Mouse (Mus musculus) liver, embryonic 16.5 days (tissue): ENCODE measurements around the gene Mief1. TPM values are rescaled to one million over a fixed set of nuclear protein-coding genes. Genes with fewer than 3 reads are reported as not detected.

ENCODE experiments used
- ATAC-seq: fragments of 200-750 bp; cut with Nextera tagmentation; 2 replicates; pipeline ENCODE4 v1.8.0; 2017; ENCODE audit warnings: low read depth, mild to moderate bottlenecking, moderate number of reproducible peaks, moderate library complexity
- H3K27ac ChIP-seq: fragments of 300-500 bp; sonication (generic); 2 replicates; pipeline ENCODE4 v1.5.1; 2014; ENCODE audit warnings: mild to moderate bottlenecking, low read length
- H3K27me3 ChIP-seq: fragments of 300-500 bp; sonication (generic); 2 replicates; pipeline ENCODE4 v1.6.1; 2014; ENCODE audit warnings: low read depth, low read length, mixed read lengths; ENCODE audit not compliant: control insufficient read depth, insufficient read depth
- H3K36me3 ChIP-seq: fragments of 300-500 bp; sonication (generic); 2 replicates; pipeline ENCODE4 v1.6.1; 2014; ENCODE audit warnings: mild to moderate bottlenecking; ENCODE audit not compliant: control insufficient read depth, insufficient read depth
- H3K4me1 ChIP-seq: fragments of 300-500 bp; sonication (generic); 2 replicates; pipeline ENCODE4 v1.6.1; 2014; ENCODE audit warnings: low read depth, low read length, mixed read lengths; ENCODE audit not compliant: control insufficient read depth
- H3K4me2 ChIP-seq: fragments of 300-500 bp; sonication (generic); 2 replicates; pipeline ENCODE4 v1.6.1; 2014; ENCODE audit warnings: low read depth, low read length, mixed read lengths
- H3K4me3 ChIP-seq: fragments of 300-500 bp; sonication (generic); 2 replicates; pipeline ENCODE4 v1.5.1; 2014; ENCODE audit warnings: low read depth, mild to moderate bottlenecking, low read length
- H3K9ac ChIP-seq: fragments of 300-500 bp; sonication (generic); 2 replicates; pipeline ENCODE4 v1.6.1; 2014; ENCODE audit warnings: low read depth, low read length
- H3K9me3 ChIP-seq: fragments of 300-500 bp; sonication (generic); replicated peaks from 2 replicates; pipeline ENCODE4 v1.6.1; 2016; ENCODE audit warnings: low read length; ENCODE audit not compliant: control insufficient read depth
- WGBS: fragments of 180-500 bp; shearing (Covaris S2); extraction: QIAGEN DNeasy Blood & Tissue Kit; methylation state at CpG from one replicate; pipeline ENCODE4 v1.1.7; 2014; ENCODE audit not compliant: insufficient replicate concordance; 5-methylcytosine and 5-hydroxymethylcytosine counted together
- polyA plus RNA-seq: library from polyadenylated mRNA; unstranded; fragments of >200 nt; fragmentation: Nextera tagmentation; extraction: Ambion mirVana; gene quantifications from 2 replicates; pipeline ENCODE4 v1.2.1, GENCODE M21; 2015

Gene Mief1
- 14.4 and 16.0 TPM in 2 replicates for polyA plus RNA-seq

- H3K4me2 ChIP-seq = peak within 1 kb of the TSS; percentile 86
- H3K4me1 ChIP-seq = peaks cover 23% of the 10 kb centered on the region
Observed at GRCm38 (mm10) chr15:80233733-80234509, at the start of gene Mief1. Gene Mief1, plus strand, starts transcription at chr15:80234018.

DNA sequence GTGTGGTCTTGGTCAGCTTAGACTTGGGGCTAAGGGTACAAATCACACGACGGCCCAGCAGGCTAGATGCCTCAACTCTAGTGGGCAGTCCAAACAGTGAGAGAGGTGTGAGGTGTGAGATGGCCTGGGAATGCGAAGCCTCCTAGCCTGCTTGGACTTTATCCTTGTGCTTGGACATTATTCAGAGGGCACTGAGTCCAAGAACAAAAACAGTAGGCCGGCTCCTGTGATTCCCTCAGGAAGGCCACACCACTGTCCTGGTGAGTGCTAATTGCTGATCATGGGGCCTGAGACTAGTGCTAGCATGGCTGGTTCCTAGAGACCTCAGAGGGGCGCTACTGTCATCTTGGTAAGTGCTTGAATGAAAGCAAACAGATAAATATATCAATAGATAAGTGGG lies 44.9 kb upstream of the Mief1 start:
- WGBS = 53% methylated on average over 5 of the region's 5 CpGs
- no peak for ATAC-seq
- H3K27ac ChIP-seq = no peak overlapping the region

More at GRCm38 (mm10) chr15:80233733-80234509, at the start of gene Mief1:
- Histone ChIP-seq H3K4me3 (peak within 1 kb of the TSS; percentile 95), H3K27me3 (no peaks in the 10 kb centered on the region), H3K36me3 (peaks cover 24% of the 10 kb centered on the region), H3K9ac (peak within 1 kb of the TSS; percentile 92), H3K9me3 (no peaks in the 10 kb centered on the region), H3K27ac (peak within 1 kb of the TSS; percentile 93)
- ATAC-seq = peak; percentile 97
- under 1% methylated on average over 65 of the region's 67 CpGs for WGBS

DNA sequence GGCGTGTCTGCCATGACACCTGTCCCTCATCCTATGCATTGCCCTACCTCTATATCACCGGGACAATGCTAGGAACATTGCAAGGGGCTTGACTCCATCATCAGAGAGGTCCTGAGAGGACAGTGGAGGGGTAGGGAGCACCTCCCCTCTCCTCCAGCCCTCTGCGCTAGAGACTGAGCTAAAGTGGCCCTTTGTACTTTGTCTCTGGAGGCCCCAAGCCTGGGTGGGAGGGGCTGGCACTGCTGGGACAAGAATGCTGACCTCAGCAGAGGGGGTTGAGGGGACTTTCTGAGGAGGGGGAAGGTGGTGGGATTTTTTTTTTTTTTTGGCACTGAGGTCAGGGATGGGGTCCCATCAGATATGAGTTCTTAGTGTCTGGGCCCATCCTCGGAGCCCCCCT lies 43.7 kb upstream of the Mief1 start:
- no peak overlapping the region for H3K27ac ChIP-seq
- H3K9ac ChIP-seq = no peak overlapping the region
- H3K4me3 ChIP-seq = no peak overlapping the region
- peaks cover 9% of the 10 kb centered on the region for H3K4me1 ChIP-seq
- H3K27me3 ChIP-seq = no peaks in the 10 kb centered on the region
- peak; percentile 45; the same call in 1 of the 2 replicates for ATAC-seq
- H3K9me3 ChIP-seq = no peaks in the 10 kb centered on the region
- no peak overlapping the region for H3K4me2 ChIP-seq
- 64% methylated on average over 4 of the region's 4 CpGs for WGBS
- no peaks in the 10 kb centered on the region for H3K36me3 ChIP-seq

More for the DNA sequence above, 44.9 kb upstream of the Mief1 start:
- no peak overlapping the region for H3K9ac ChIP-seq
- H3K4me1 ChIP-seq = peaks cover 9% of the 10 kb centered on the region
- H3K27me3 ChIP-seq = no peaks in the 10 kb centered on the region
- no peak overlapping the region for H3K4me2 ChIP-seq
- no peaks in the 10 kb centered on the region for H3K9me3 ChIP-seq
- no peaks in the 10 kb centered on the region for H3K36me3 ChIP-seq
- H3K4me3 ChIP-seq = no peak overlapping the region

DNA sequence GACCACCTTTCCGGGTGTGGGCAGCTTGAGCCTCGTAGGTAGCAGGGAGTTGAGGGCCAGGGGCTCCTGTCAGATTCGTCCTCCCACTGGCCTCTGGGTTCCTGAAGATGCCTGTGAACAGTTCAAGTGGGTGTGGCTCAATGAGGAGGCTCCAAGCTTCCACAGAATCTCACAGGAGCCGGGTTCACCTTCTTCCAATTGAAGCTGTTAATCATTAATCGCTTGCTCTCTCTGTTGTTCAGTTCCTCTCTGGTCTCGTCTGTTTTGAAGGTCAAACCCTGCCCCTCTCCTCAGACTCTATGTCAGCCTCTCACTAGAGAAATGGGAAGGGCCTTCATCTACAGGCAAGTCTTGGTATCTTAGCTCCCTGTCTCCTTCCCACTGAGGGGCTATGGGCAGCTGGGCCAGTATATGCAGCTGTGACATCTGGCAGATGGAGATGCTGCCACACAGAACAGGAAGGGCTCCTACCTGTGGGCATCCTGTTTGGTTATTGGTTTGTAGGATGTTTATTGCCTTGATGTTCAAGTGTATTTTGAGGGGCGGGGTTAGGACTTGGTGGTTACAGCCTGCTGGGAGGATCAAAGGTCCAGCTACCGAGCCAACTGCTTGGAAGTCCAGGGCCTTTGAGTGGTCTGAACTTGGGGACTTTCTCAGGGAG lies 42.1 kb upstream of the Mief1 start:
- H3K27me3 ChIP-seq = no peaks in the 10 kb centered on the region
- ATAC-seq = no peak
- no peak overlapping the region for H3K4me3 ChIP-seq
- H3K4me1 ChIP-seq = peaks cover 7% of the 10 kb centered on the region
- H3K9ac ChIP-seq = no peak overlapping the region
- H3K9me3 ChIP-seq = no peaks in the 10 kb centered on the region
- H3K36me3 ChIP-seq = no peaks in the 10 kb centered on the region
- no peak overlapping the region for H3K4me2 ChIP-seq
- 39% methylated on average over 8 of the region's 8 CpGs for WGBS
- no peak overlapping the region for H3K27ac ChIP-seq

GRCm38 (mm10) chr15:80192246-80192585 lies 41.6 kb upstream of the Mief1 start:
- Histone ChIP-seq H3K4me3 (no peak overlapping the region), H3K4me1 (peaks cover 7% of the 10 kb centered on the region), H3K27ac (no peak overlapping the region), H3K27me3 (no peaks in the 10 kb centered on the region), H3K4me2 (no peak overlapping the region), H3K36me3 (no peaks in the 10 kb centered on the region), H3K9ac (no peak overlapping the region), H3K9me3 (no peaks in the 10 kb centered on the region)
- ATAC-seq = no peak
- 58% methylated on average over 6 of the region's 6 CpGs for WGBS

GRCm38 (mm10) chr15:80192847-80193246 lies 41.0 kb upstream of the Mief1 start:
- Histone ChIP-seq H3K27me3 (no peaks in the 10 kb centered on the region), H3K9ac (no peak overlapping the region), H3K4me1 (peaks cover 7% of the 10 kb centered on the region), H3K4me3 (no peak overlapping the region), H3K9me3 (no peaks in the 10 kb centered on the region), H3K27ac (no peak overlapping the region), H3K36me3 (no peaks in the 10 kb centered on the region), H3K4me2 (no peak overlapping the region)
- no peak for ATAC-seq
- 51% methylated on average over 7 of the region's 7 CpGs for WGBS

DNA sequence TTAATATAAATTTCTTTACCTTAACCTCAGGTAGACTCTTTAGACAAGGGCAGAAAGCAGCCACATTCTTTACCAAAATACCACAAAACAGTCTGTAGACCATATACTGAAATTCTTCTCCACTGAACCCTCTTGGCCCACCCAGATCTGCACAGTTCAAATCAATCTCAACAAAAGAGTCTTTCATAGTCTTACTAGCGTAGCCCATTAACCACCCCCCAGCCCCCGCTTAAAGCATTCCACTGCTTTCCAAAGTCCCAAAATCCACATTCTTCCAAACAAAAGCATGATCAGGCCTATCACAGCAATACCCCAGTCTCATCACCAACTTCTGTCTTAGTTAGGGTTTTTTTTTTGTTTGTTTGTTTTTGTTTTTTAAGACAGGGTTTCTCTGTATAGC lies 34.3 kb upstream of the Mief1 start:
- Histone ChIP-seq H3K36me3 (no peaks in the 10 kb centered on the region), H3K4me3 (no peak overlapping the region), H3K4me2 (no peak overlapping the region), H3K27me3 (no peaks in the 10 kb centered on the region), H3K27ac (no peak overlapping the region), H3K9ac (no peak overlapping the region), H3K9me3 (no peaks in the 10 kb centered on the region), H3K4me1 (no peaks in the 10 kb centered on the region)
- no peak for ATAC-seq
- WGBS = 56% methylated on average over 2 of the region's 2 CpGs

DNA sequence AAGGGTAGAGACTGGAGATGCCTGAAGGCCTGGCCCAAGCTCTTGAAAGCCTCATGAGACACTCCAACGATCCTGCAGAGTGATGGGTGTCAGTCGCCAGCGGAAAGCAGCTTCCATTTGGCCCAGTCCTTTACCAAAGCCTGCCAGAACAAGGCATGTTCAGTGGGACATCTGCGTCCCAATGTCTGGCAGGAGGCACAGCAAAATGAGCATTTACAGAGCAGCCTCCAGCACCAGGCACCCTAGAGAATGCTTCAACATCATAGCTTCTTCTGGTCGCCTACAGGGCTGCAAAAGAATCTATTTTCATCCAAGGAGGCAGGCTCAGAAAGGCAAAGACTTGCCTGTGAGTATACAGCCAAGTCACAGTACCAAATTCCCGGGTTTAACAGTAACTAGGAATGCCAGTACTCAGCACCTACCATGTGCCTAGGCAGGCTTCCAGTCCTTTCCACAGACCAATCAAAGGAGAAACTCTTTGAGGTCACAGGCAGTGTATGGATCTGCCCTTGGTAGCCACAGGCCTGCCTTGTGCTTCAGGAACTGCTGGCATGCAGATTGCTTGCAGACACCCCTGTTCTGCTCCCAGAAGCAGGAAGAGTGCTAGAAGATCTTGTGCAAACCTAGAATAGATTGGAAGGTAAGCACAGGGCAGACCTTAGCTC lies 31.6 kb upstream of the Mief1 start:
- WGBS = 51% methylated on average over 6 of the region's 6 CpGs
- no peak overlapping the region for H3K9ac ChIP-seq

DNA sequence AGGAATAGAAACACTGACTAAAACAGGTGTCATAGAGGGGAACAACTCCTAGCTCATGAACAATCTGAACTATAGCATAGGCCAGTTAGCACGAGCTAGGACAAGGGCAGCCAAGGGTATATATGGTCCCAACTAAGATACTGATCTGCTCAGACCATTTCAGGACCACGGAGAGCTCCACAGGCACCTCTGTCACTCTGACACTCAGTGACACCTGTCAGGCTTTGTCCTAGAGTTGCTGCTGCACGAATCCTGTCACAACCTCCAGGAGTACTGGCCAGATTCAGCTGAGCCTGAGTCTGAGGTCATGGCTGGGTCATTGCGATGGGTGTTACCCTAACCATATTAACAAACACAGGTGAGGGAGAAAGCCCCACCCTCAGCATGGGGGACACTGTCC lies 30.4 kb upstream of the Mief1 start:
- Histone ChIP-seq H3K27ac (no peak overlapping the region), H3K27me3 (no peaks in the 10 kb centered on the region), H3K9me3 (no peaks in the 10 kb centered on the region), H3K36me3 (no peaks in the 10 kb centered on the region), H3K4me2 (no peak overlapping the region), H3K9ac (no peak overlapping the region), H3K4me1 (no peaks in the 10 kb centered on the region), H3K4me3 (no peak overlapping the region)
- no peak for ATAC-seq
- WGBS = 24% methylated on average over 4 of the region's 4 CpGs

More for the DNA sequence above, 31.6 kb upstream of the Mief1 start:
- no peak for ATAC-seq
- H3K36me3 ChIP-seq = no peaks in the 10 kb centered on the region
- no peaks in the 10 kb centered on the region for H3K9me3 ChIP-seq
- H3K4me3 ChIP-seq = no peak overlapping the region
- H3K27me3 ChIP-seq = no peaks in the 10 kb centered on the region
- no peak overlapping the region for H3K4me2 ChIP-seq
- H3K27ac ChIP-seq = no peak overlapping the region
- H3K4me1 ChIP-seq = no peaks in the 10 kb centered on the region
